Comparison of ENCODE assay signal across 9 mouse cellular contexts in the genomic region with DNA sequence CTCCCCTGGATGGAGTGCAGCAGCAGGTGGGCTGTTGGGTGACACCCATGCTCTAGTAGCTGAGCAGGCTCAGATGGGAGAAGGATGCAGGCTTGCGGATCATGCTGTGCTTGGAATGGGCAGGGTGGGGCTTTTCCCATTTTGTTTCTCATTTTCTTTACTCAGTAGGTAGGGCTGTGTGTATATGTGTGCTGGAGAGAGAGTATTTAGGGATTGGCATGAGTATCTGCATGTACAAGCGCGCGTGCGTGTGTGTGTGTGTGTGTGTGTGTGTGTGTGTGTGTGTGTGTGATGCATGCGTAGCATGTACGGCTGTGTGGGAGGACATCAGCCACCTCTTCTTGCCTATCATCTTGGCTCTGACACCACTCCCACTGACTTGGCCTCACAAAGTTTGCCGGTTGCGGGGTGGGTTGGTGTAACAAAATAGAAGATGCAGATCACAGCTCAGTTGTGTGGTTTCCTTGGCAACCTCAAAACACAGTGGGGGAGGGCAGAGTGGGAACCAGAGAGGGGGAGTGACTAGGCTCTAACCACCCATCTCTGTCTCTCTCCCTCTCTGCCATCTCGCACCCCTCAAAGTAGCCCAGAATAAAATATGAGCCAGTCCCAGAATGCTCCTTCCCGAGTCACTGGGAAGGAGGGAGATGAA. TPM values are rescaled to one million over a fixed set of nuclear protein-coding genes. Genes with fewer than 3 reads are reported as not detected.
DNase-seq lines count a peak whose midpoint lies in the region; ATAC-seq and TF ChIP-seq lines count a peak whose summit lies in the region.
"Had no signal": no experiment of that assay in that cellular context is flagged by ENCODE, and none has a peak within 500 bp of the region (broad histone marks: within the 10 kb centered on the region; RNA-seq: fewer than 3 reads in every experiment).

No protein-coding gene starts in this region.

- H3K4me3 ChIP-seq in embryonic facial prominence, embryonic 11.5 days (ENCODE audit: low read depth, low read length), result no peak overlapping the region
- no peak overlapping the region for H3K4me3 ChIP-seq in midbrain, postnatal 0 days (ENCODE audit: low read depth, low read length)
- H3K4me3 ChIP-seq in stomach, postnatal 0 days (ENCODE audit: low read depth, low read length), result no peak overlapping the region

- H3K27ac ChIP-seq in embryonic facial prominence, embryonic 11.5 days (replicated peaks; ENCODE audit: low read depth, low read length), result no peak overlapping the region
- H3K27ac ChIP-seq in midbrain, postnatal 0 days (ENCODE audit: low read depth, low read length), result no peak overlapping the region
- H3K27ac ChIP-seq in stomach, postnatal 0 days (replicated peaks), result no peak overlapping the region
- H3K27ac ChIP-seq: liver, embryonic 14.5 days had no signal

- no peaks in the 10 kb centered on the region; the same call in 1 of the 2 replicates for H3K4me1 ChIP-seq in embryonic facial prominence, embryonic 11.5 days (ENCODE audit: control insufficient read depth, insufficient read depth, low read length)
- H3K4me1 ChIP-seq in midbrain, postnatal 0 days (ENCODE audit: insufficient read depth, low read length), result 0 out of 2 replicates have a peak, but pooled peaks cover 7% of the 10 kb centered on the region
- H3K4me1 ChIP-seq in stomach, postnatal 0 days (replicated peaks; ENCODE audit: control insufficient read depth, insufficient read depth), result no peaks in the 10 kb centered on the region

- H3K27me3 ChIP-seq in embryonic facial prominence, embryonic 11.5 days (ENCODE audit: control insufficient read depth, insufficient read depth, low read length), result no peaks in the 10 kb centered on the region
- no peaks in the 10 kb centered on the region for H3K27me3 ChIP-seq in midbrain, postnatal 0 days (ENCODE audit: insufficient read depth, low read length)
- H3K27me3 ChIP-seq in stomach, postnatal 0 days (ENCODE audit: control insufficient read depth, insufficient read depth, low read length), result no peaks in the 10 kb centered on the region

- H3K4me2 ChIP-seq in embryonic facial prominence, embryonic 11.5 days (ENCODE audit: low read depth, low read length), result no peak overlapping the region
- H3K4me2 ChIP-seq in midbrain, postnatal 0 days (ENCODE audit: low read depth, low read length, poor library complexity, severe bottlenecking), result no peak overlapping the region
- H3K4me2 ChIP-seq in stomach, postnatal 0 days (replicated peaks; ENCODE audit: low read depth), result no peak overlapping the region

- TF ChIP-seq CTCF in midbrain, postnatal 0 days (IDR thresholded peaks at IDR 0.05), result no peak
- TF ChIP-seq CTCF in stomach, postnatal 0 days (IDR thresholded peaks at IDR 0.05; ENCODE audit: low read depth), result no peak

- peak; percentile 66 for DNase-seq in T-cell, adult 2 months (ENCODE audit: low spot score)
- peak; percentile 50 for DNase-seq in embryonic facial prominence, embryonic 11.5 days (ENCODE audit: low spot score)
- DNase-seq in layer of hippocampus, adult 8-10 months (ENCODE audit: low spot score in 2 of 2), result peak; percentile 43 to 67
- peak; percentile 58 for DNase-seq in midbrain, postnatal 0 days (ENCODE audit: low spot score)
- DNase-seq in kidney, postnatal 36 days, result no peak
- no peak for DNase-seq in heart, adult 18-20 months
- DNase-seq in stomach, postnatal 0 days (ENCODE audit: low spot score), result no peak
- DNase-seq: adrenal gland, postnatal 36 days had no signal

- H3K36me3 ChIP-seq in embryonic facial prominence, embryonic 11.5 days (replicated peaks; ENCODE audit: control insufficient read depth, insufficient read depth, low read depth, low read length), result no peaks in the 10 kb centered on the region
- H3K36me3 ChIP-seq in midbrain, postnatal 0 days (ENCODE audit: insufficient read depth, low read length), result no peaks in the 10 kb centered on the region
- H3K36me3 ChIP-seq in stomach, postnatal 0 days (ENCODE audit: control insufficient read depth, insufficient read depth, low read length), result no peaks in the 10 kb centered on the region

- ATAC-seq in embryonic facial prominence, embryonic 11.5 days (replicated peaks; ENCODE audit: insufficient number of reproducible peaks, low FRiP score, low TSS enrichment, low read depth), result no peak
- no peak for ATAC-seq in midbrain, postnatal 0 days (ENCODE audit: low FRiP score)
- ATAC-seq in stomach, postnatal 0 days (ENCODE audit: low FRiP score, low TSS enrichment), result no peak; the same call in 1 of the 2 replicates

- TF ChIP-seq EP300 in stomach, postnatal 0 days (optimal IDR thresholded peaks at IDR 0.05), result no peak

- H3K9me3 ChIP-seq in embryonic facial prominence, embryonic 11.5 days (replicated peaks; ENCODE audit: control insufficient read depth, low read length), result no peaks in the 10 kb centered on the region
- no peaks in the 10 kb centered on the region for H3K9me3 ChIP-seq in midbrain, postnatal 0 days (ENCODE audit: low read length)
- no peaks in the 10 kb centered on the region for H3K9me3 ChIP-seq in stomach, postnatal 0 days (ENCODE audit: control insufficient read depth, low read length)

- 72% methylated on average over 11 of the region's 11 CpGs for WGBS in embryonic facial prominence, embryonic 11.5 days
- WGBS in midbrain, postnatal 0 days, result 59% methylated on average over 11 of the region's 11 CpGs
- WGBS in stomach, postnatal 0 days, result 62% methylated on average over 11 of the region's 11 CpGs

- no peak overlapping the region for H3K9ac ChIP-seq in embryonic facial prominence, embryonic 11.5 days (replicated peaks; ENCODE audit: low read length)
- no peak overlapping the region for H3K9ac ChIP-seq in midbrain, postnatal 0 days (replicated peaks; ENCODE audit: low read length, poor library complexity, severe bottlenecking)
- H3K9ac ChIP-seq in stomach, postnatal 0 days (ENCODE audit: low read length), result no peak overlapping the region
- H3K9ac ChIP-seq: liver, embryonic 14.5 days had no signal

RNA-seq across cellular contexts. Expression of gene Atp2b4, which starts 41.4 kb away (rescaled TPM):
- polyA plus RNA-seq in embryonic facial prominence, embryonic 11.5 days (2014; fragmentation: Nextera tagmentation; extraction: Ambion mirVana), result 9.6 and 9.9 TPM in 2 replicates
- total RNA-seq in layer of hippocampus, adult 8-10 months (2022), result 100 to 1,000 TPM in 1 of 4 experiments, 10 to 100 TPM in 3; 85.7 to 102 (median 91.8) TPM
- 48.3 and 62.3 TPM in 2 replicates for total RNA-seq in midbrain, postnatal 0 days (2014; rRNA removed)
- polyA plus RNA-seq in midbrain, postnatal 0 days (2015; fragmentation: Nextera tagmentation; extraction: Ambion mirVana), result 11.3 and 12.1 TPM in 2 replicates
- 10 to 100 TPM; 17.2 to 19.3 TPM for total RNA-seq in heart, adult 18-20 months (2021)
- 9.0 and 13.5 TPM in 2 replicates for polyA plus RNA-seq in stomach, postnatal 0 days (2015; fragmentation: Nextera tagmentation; extraction: Ambion mirVana)

Comparison
In these comparisons a context has a peak if more than half of its experiments do, and no peak if none do; other contexts are left out.
1. DNase-seq: peak in T-cell, adult 2 months (single experiment), embryonic facial prominence, embryonic 11.5 days (single experiment), layer of hippocampus, adult 8-10 months (2 of 2) and midbrain, postnatal 0 days (single experiment); none in kidney, postnatal 36 days (0 of 2), heart, adult 18-20 months (0 of 2) and stomach, postnatal 0 days (single experiment).